Mouse (Mus musculus): Measurements from ENCODE around the gene Tex35. TPM values are rescaled to one million over a fixed set of nuclear protein-coding genes. Genes with fewer than 3 reads are reported as not detected.

Tex35 gene
- polyA plus RNA-seq, 1 experiment from 2014 or later: not detected

GRCm38 (mm10) chr1:157114492-157114891 lies 6.0 kb upstream of the Tex35 start:
- 80% methylated on average over 2 of the region's 2 CpGs for WGBS
- no peaks in the 10 kb centered on the region for H3K9me3 ChIP-seq (replicated peaks; ENCODE audit: low read length)
- no peak overlapping the region for H3K9ac ChIP-seq (ENCODE audit: low read depth, low read length)
- no peak overlapping the region for H3K4me3 ChIP-seq (replicated peaks; ENCODE audit: low read depth, low read length)
- H3K36me3 ChIP-seq (ENCODE audit: insufficient read depth, low read length): no peaks in the 10 kb centered on the region
- ATAC-seq (replicated peaks; ENCODE audit: low FRiP score, low read depth) (no peak), DNase-seq (ENCODE audit: low spot score) (no peak)
- TF ChIP-seq CTCF (IDR thresholded peaks at IDR 0.05; ENCODE audit: low read depth): no peak
- H3K27ac ChIP-seq: no peak overlapping the region
- H3K4me1 ChIP-seq (replicated peaks; ENCODE audit: insufficient read depth, low read length): no peaks in the 10 kb centered on the region
- H3K4me2 ChIP-seq (ENCODE audit: low read length): no peak overlapping the region
- H3K27me3 ChIP-seq (ENCODE audit: insufficient read depth, low read length): no peaks in the 10 kb centered on the region

- Histone ChIP-seq H3K4me3 (replicated peaks; ENCODE audit: low read depth, low read length) (no peak overlapping the region), H3K9ac (ENCODE audit: low read depth, low read length) (no peak overlapping the region), H3K4me2 (ENCODE audit: low read length) (no peak overlapping the region), H3K27ac (no peak overlapping the region), H3K36me3 (ENCODE audit: insufficient read depth, low read length) (no peaks in the 10 kb centered on the region), H3K4me1 (replicated peaks; ENCODE audit: insufficient read depth, low read length) (no peaks in the 10 kb centered on the region), H3K27me3 (ENCODE audit: insufficient read depth, low read length) (no peaks in the 10 kb centered on the region), H3K9me3 (replicated peaks; ENCODE audit: low read length) (no peaks in the 10 kb centered on the region)
- ATAC-seq (replicated peaks; ENCODE audit: low FRiP score, low read depth) (no peak), DNase-seq (ENCODE audit: low spot score) (no peak)
- no peak for TF ChIP-seq CTCF (IDR thresholded peaks at IDR 0.05; ENCODE audit: low read depth)
- WGBS: 50% methylated on average over 6 of the region's 6 CpGs
These were observed 1.9 kb upstream of the Tex35 start for GRCm38 (mm10) chr1:157110287-157110835.

GRCm38 (mm10) chr1:157101122-157101865 lies 7.2 kb downstream of the Tex35 start:
- no peak for TF ChIP-seq CTCF (IDR thresholded peaks at IDR 0.05; ENCODE audit: low read depth)
- H3K4me3 ChIP-seq (replicated peaks; ENCODE audit: low read depth, low read length): peak overlapping the region; percentile 7
- peak overlapping the region; percentile 35; the same call in 1 of the 2 replicates for H3K9ac ChIP-seq (ENCODE audit: low read depth, low read length)
- no peak overlapping the region for H3K27ac ChIP-seq
- 11% methylated on average over 19 of the region's 19 CpGs for WGBS
- H3K4me2 ChIP-seq (ENCODE audit: low read length): peak overlapping the region; percentile 42
- no peaks in the 10 kb centered on the region for H3K36me3 ChIP-seq (ENCODE audit: insufficient read depth, low read length)
- H3K4me1 ChIP-seq (replicated peaks; ENCODE audit: insufficient read depth, low read length): no peaks in the 10 kb centered on the region; the same call in 1 of the 2 replicates
- DNase-seq (ENCODE audit: low spot score) (peak; percentile 85), ATAC-seq (replicated peaks; ENCODE audit: low FRiP score, low read depth) (peak; percentile 76; the same call in 1 of the 2 replicates)
- no peaks in the 10 kb centered on the region for H3K9me3 ChIP-seq (replicated peaks; ENCODE audit: low read length)
- no peaks in the 10 kb centered on the region for H3K27me3 ChIP-seq (ENCODE audit: insufficient read depth, low read length)

GRCm38 (mm10) chr1:157095534-157095933 lies 12.9 kb downstream of the Tex35 start:
- no peaks in the 10 kb centered on the region for H3K9me3 ChIP-seq (replicated peaks; ENCODE audit: low read length)
- no peak overlapping the region for H3K4me2 ChIP-seq (ENCODE audit: low read length)
- no peak overlapping the region for H3K4me3 ChIP-seq (replicated peaks; ENCODE audit: low read depth, low read length)
- H3K9ac ChIP-seq (ENCODE audit: low read depth, low read length): no peak overlapping the region
- 88% methylated on average over 4 of the region's 4 CpGs for WGBS
- DNase-seq (ENCODE audit: low spot score) (no peak), ATAC-seq (replicated peaks; ENCODE audit: low FRiP score, low read depth) (no peak)
- H3K4me1 ChIP-seq (replicated peaks; ENCODE audit: insufficient read depth, low read length): no peaks in the 10 kb centered on the region
- no peaks in the 10 kb centered on the region for H3K36me3 ChIP-seq (ENCODE audit: insufficient read depth, low read length)
- no peak overlapping the region for H3K27ac ChIP-seq
- TF ChIP-seq CTCF (IDR thresholded peaks at IDR 0.05; ENCODE audit: low read depth): no peak
- no peaks in the 10 kb centered on the region for H3K27me3 ChIP-seq (ENCODE audit: insufficient read depth, low read length)

GRCm38 (mm10) chr1:157092622-157093021 lies 15.9 kb downstream of the Tex35 start:
- ATAC-seq (replicated peaks; ENCODE audit: low FRiP score, low read depth) (no peak), DNase-seq (ENCODE audit: low spot score) (no peak)
- Histone ChIP-seq H3K36me3 (ENCODE audit: insufficient read depth, low read length) (no peaks in the 10 kb centered on the region), H3K27me3 (ENCODE audit: insufficient read depth, low read length) (no peaks in the 10 kb centered on the region), H3K9me3 (replicated peaks; ENCODE audit: low read length) (no peaks in the 10 kb centered on the region), H3K4me3 (replicated peaks; ENCODE audit: low read depth, low read length) (no peak overlapping the region), H3K4me1 (replicated peaks; ENCODE audit: insufficient read depth, low read length) (no peaks in the 10 kb centered on the region), H3K27ac (no peak overlapping the region), H3K4me2 (ENCODE audit: low read length) (no peak overlapping the region), H3K9ac (ENCODE audit: low read depth, low read length) (no peak overlapping the region)
- 78% methylated on average over 1 of the region's 1 CpGs for WGBS
- no peak for TF ChIP-seq CTCF (IDR thresholded peaks at IDR 0.05; ENCODE audit: low read depth)

GRCm38 (mm10) chr1:157092140-157092539 lies 16.3 kb downstream of the Tex35 start:
- H3K36me3 ChIP-seq (ENCODE audit: insufficient read depth, low read length): no peaks in the 10 kb centered on the region
- DNase-seq (ENCODE audit: low spot score): no peak
- H3K27ac ChIP-seq: no peak overlapping the region
- 68% methylated on average over 4 of the region's 4 CpGs for WGBS
- ATAC-seq (replicated peaks; ENCODE audit: low FRiP score, low read depth): no peak
- no peak overlapping the region for H3K4me2 ChIP-seq (ENCODE audit: low read length)
- no peak overlapping the region for H3K4me3 ChIP-seq (replicated peaks; ENCODE audit: low read depth, low read length)
- H3K27me3 ChIP-seq (ENCODE audit: insufficient read depth, low read length): no peaks in the 10 kb centered on the region
- H3K9me3 ChIP-seq (replicated peaks; ENCODE audit: low read length): no peaks in the 10 kb centered on the region
- no peaks in the 10 kb centered on the region for H3K4me1 ChIP-seq (replicated peaks; ENCODE audit: insufficient read depth, low read length)
- no peak overlapping the region for H3K9ac ChIP-seq (ENCODE audit: low read depth, low read length)
- peak; percentile 40; the same call in 1 of the 2 replicates for TF ChIP-seq CTCF (IDR thresholded peaks at IDR 0.05; ENCODE audit: low read depth)
